Mouse (Mus musculus): ENCODE results near the gene Zfp712.

GRCm38 (mm10) chr13:67065386-67065785 lies 4.4 kb upstream of the Zfp712 start:
- TF ChIP-seq GATA1 (IDR thresholded peaks at IDR 0.05; ENCODE audit: borderline replicate concordance, low read length) (no peak), FLI1 (IDR thresholded peaks at IDR 0.05; ENCODE audit: low read length) (no peak)

Data from megakaryocyte, embryonic 14.5 days (primary cell).